Mouse (Mus musculus) cortical plate, adult 2 months (tissue): ENCODE data around the gene Cfap157. TPM values are rescaled to one million over a fixed set of nuclear protein-coding genes. Genes with fewer than 3 reads are reported as not detected.

Experiments used
- H3K27ac ChIP-seq: fragments of 200-500 bp; 2 replicates; pipeline ENCODE4 v1.5.1; 2012; ENCODE audit warnings: low read length, control low read depth, inconsistent platforms; ENCODE audit not compliant: insufficient read depth
- H3K4me1 ChIP-seq: fragments of 200-500 bp; 2 replicates; pipeline ENCODE4 v1.6.1; 2011; ENCODE audit warnings: low read length; ENCODE audit not compliant: control insufficient read depth, insufficient read depth
- H3K4me3 ChIP-seq: fragments of 200-500 bp; 2 replicates; pipeline ENCODE4 v1.5.1; 2011; ENCODE audit warnings: mild to moderate bottlenecking, low read length, control low read depth; ENCODE audit not compliant: insufficient read depth
- CTCF ChIP-seq: fragments of 200-500 bp; IDR thresholded peaks from 2 replicates; pipeline ENCODE4 v1.5.1; 2011; ENCODE audit warnings: mild to moderate bottlenecking, control low read depth, low read length; ENCODE audit not compliant: insufficient read depth; ENCODE audit errors: extremely low read depth
- POLR2A ChIP-seq: fragments of 200-500 bp; IDR thresholded peaks from 2 replicates; pipeline ENCODE4 v1.6.1; 2011; ENCODE audit warnings: mild to moderate bottlenecking, low read length, control low read depth; ENCODE audit not compliant: insufficient read depth; ENCODE audit errors: extremely low read depth
- polyA plus RNA-seq: library from polyadenylated mRNA; depleted of rRNA; stranded (reverse); fragments of >200 nt; gene quantifications from 2 replicates; pipeline ENCODE4 v1.2.3, GENCODE M21; 2012

Gene Cfap157
- polyA plus RNA-seq, 1 experiment, result 0.35 TPM

- H3K4me3 ChIP-seq, result no peak overlapping the region
- H3K27ac ChIP-seq, result no peak overlapping the region
- no peaks in the 10 kb centered on the region for H3K4me1 ChIP-seq
- TF ChIP-seq CTCF, result no peak
- TF ChIP-seq POLR2A, result no peak
Observed at GRCm38 (mm10) chr2:32769327-32770085, 14.7 kb downstream of the Cfap157 start.

DNA sequence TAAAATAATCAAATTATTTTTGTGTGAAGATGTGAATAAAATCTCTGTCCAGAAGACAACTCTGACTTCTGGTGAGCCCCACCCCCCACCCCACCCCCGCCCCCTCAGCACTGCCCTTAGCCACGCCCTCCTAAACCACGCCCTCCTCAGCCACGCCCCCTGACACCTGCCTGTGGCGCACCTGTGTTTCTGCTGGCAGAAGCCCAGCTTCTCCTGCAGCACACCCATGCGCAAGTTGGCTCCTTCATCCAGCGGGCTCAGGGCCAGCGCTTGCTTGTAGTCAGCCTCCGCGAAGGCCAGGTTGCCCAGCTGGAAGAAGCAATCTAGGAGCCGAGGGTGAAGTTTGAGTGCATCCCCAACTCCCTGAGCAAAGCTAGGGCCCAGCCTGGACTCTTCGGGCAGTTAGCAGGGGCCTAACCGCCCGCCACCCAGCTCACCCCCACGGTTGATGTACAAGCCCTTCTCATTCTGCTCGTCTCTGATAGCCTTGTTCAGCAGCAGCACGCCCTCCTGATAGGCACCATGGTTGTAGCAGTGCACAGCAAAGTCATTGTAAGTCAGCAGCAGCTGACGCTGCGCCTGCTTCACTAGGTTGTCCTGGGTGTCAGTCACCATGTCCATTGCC, 15.5 kb downstream of the Cfap157 start:
- Histone ChIP-seq H3K4me3 (no peak overlapping the region), H3K4me1 (no peaks in the 10 kb centered on the region), H3K27ac (no peak overlapping the region)
- TF ChIP-seq CTCF, result no peak
- no peak for TF ChIP-seq POLR2A

DNA sequence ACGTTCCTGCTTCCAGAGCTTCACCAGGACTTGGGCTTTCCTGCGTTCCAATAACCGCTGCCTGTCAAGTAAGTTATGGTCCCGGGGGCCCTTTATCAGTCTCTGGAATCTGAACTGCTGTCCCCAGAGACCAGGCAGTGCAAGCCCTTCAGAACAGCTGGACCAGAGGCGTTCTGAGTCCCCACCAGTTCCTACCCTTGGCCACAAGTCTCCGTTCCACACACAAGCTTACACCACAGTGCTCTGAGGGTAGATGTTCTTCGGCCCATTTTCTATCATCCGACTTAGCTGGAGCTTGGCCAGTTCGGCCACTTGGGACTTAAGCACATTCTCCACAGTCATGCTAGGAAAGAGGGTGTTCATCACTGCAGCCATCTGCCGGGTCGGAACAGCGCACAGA, 17.0 kb downstream of the Cfap157 start:
- no peak overlapping the region for H3K27ac ChIP-seq
- H3K4me3 ChIP-seq, result no peak overlapping the region
- H3K4me1 ChIP-seq, result no peaks in the 10 kb centered on the region
- TF ChIP-seq POLR2A, result no peak
- no peak for TF ChIP-seq CTCF

GRCm38 (mm10) chr2:32763353-32763752, 20.9 kb downstream of the Cfap157 start:
- TF ChIP-seq CTCF, result peak; percentile 35; the same call in 1 of the 2 replicates
- no peak for TF ChIP-seq POLR2A
- H3K4me1 ChIP-seq, result peaks cover 5% of the 10 kb centered on the region
- H3K27ac ChIP-seq, result no peak overlapping the region
- no peak overlapping the region for H3K4me3 ChIP-seq

GRCm38 (mm10) chr2:32761859-32762258, 22.4 kb downstream of the Cfap157 start:
- Histone ChIP-seq H3K4me3 (no peak overlapping the region), H3K27ac (no peak overlapping the region), H3K4me1 (peaks cover 5% of the 10 kb centered on the region)
- TF ChIP-seq CTCF (no peak), POLR2A (no peak)

- no peak for TF ChIP-seq POLR2A
- no peak for TF ChIP-seq CTCF
- Histone ChIP-seq H3K27ac (no peak overlapping the region), H3K4me3 (no peak overlapping the region), H3K4me1 (peaks cover 5% of the 10 kb centered on the region)
Observed at GRCm38 (mm10) chr2:32761361-32761760, 22.9 kb downstream of the Cfap157 start.

DNA sequence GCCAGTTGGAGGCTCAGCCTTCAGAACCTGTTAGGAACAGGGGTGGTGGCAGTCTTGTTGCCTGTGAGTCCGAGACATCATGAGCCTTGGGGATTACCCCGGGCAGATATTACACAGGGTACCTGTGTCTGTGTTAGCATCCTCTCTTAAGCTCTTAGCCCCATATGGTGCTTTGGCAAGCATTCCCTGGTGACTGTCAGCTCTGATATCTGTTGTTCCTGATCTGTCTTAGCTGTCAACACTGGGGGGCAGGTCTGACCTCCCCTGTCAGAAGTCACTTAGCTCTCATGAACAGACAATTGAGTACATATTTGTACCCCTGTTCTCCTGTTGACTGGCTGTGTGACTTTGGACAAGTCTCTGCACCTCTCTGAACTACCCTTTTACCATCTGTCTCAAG, 25.2 kb downstream of the Cfap157 start:
- no peak overlapping the region for H3K4me3 ChIP-seq
- H3K27ac ChIP-seq, result no peak overlapping the region
- TF ChIP-seq POLR2A, result no peak
- TF ChIP-seq CTCF, result no peak
- H3K4me1 ChIP-seq, result peaks cover 5% of the 10 kb centered on the region

GRCm38 (mm10) chr2:32758503-32758902, 25.7 kb downstream of the Cfap157 start:
- peaks cover 5% of the 10 kb centered on the region for H3K4me1 ChIP-seq
- no peak for TF ChIP-seq POLR2A
- TF ChIP-seq CTCF, result no peak
- H3K27ac ChIP-seq, result no peak overlapping the region
- H3K4me3 ChIP-seq, result no peak overlapping the region

DNA sequence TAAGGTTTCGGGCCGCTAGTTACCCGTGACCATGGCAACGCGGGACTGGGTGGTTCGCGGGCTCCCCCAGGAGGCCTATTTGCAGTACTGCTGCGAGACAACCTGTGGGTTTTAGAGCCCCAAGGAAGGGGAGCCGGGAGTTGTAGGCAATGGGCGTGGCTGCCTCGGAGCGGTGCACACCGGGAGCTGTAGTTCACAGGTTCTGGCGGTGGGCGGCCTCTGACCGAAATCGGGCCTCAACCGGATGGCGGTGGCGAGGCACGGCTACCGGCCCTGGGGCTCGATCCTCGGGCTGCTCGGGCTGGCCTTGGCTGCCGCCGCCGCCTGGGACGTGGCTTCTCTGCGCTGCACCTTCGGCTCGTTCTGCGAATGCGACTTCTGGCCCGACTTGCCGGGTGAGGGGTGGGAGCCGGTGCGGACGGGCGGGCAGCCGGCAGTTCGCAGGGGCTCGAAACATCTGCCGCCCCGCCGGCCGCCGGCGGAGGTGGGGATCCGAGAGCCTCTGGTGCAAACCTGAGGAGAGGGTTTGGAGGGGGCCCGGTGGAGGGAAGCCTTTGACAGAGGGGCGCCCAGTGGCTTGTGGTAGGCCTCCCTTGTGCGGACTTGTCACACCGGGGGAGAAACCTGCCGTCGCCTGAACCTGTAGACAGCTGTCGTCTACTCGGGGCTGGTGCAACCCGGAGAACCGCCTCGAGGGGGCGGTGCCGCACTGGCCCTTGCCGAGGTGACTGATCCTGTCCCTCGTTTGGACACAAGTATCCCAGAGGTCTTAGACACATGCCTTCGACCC, 27.0 kb downstream of the Cfap157 start, which contains the start of gene Tor2a:
Tor2a (plus strand) TSS at position 179 of the 790 bp plus-strand sequence.
- peaks cover 5% of the 10 kb centered on the region for H3K4me1 ChIP-seq
- H3K4me3 ChIP-seq, result peak within 1 kb of the TSS; percentile 38
- TF ChIP-seq POLR2A, result peak; percentile 61; the same call in 1 of the 2 replicates
- TF ChIP-seq CTCF, result peak; percentile 86
- peak within 1 kb of the TSS; percentile 49 for H3K27ac ChIP-seq
